Mouse (Mus musculus) liver, postnatal 0 days (tissue): ENCODE measurements around the gene Col23a1.

ENCODE experiments used
- CTCF ChIP-seq: sonication (generic); IDR thresholded peaks from 2 replicates; pipeline ENCODE4 v1.5.1; 2016; ENCODE audit warnings: antibody characterized with exemption, low read depth
- EP300 ChIP-seq: IDR thresholded peaks from 2 replicates; pipeline ENCODE4 v1.6.1; 2016; ENCODE audit warnings: antibody characterized with exemption, low read depth, mild to moderate bottlenecking

- TF ChIP-seq CTCF (no peak), EP300 (no peak)
These were observed 110.6 kb downstream of the Col23a1 start for GRCm38 (mm10) chr11:51400356-51400755.
